Mouse (Mus musculus) forebrain, embryonic 10.5 days (tissue): ENCODE data around the gene Fezf1. TPM values are rescaled to one million over a fixed set of nuclear protein-coding genes. Genes with fewer than 3 reads are reported as not detected.

Source experiments
- DNase-seq: peaks from one replicate; pipeline ENCODE4 v3.0.0-alpha.2; 2017; ENCODE audit warnings: low spot score; ENCODE audit errors: extremely low spot score
- H3K27ac ChIP-seq: fragments of 300-500 bp; sonication (generic); 2 replicates; pipeline ENCODE4 v1.5.1; 2016; ENCODE audit warnings: mild to moderate bottlenecking
- H3K27me3 ChIP-seq: fragments of 300-500 bp; sonication (generic); 2 replicates; pipeline ENCODE4 v1.6.1; 2016; ENCODE audit warnings: mild to moderate bottlenecking; ENCODE audit not compliant: poor library complexity, severe bottlenecking
- H3K36me3 ChIP-seq: fragments of 300-500 bp; sonication (generic); replicated peaks from 2 replicates; pipeline ENCODE4 v1.6.1; 2016; ENCODE audit warnings: mild to moderate bottlenecking, moderate library complexity
- H3K4me1 ChIP-seq: fragments of 300-500 bp; sonication (generic); 2 replicates; pipeline ENCODE4 v1.6.1; 2016
- H3K4me3 ChIP-seq: fragments of 300-500 bp; sonication (generic); 2 replicates; pipeline ENCODE4 v1.5.1; 2016; ENCODE audit warnings: mild to moderate bottlenecking, moderate library complexity
- H3K9me3 ChIP-seq: fragments of 300-500 bp; sonication (generic); 2 replicates; pipeline ENCODE4 v1.6.1; 2016; ENCODE audit warnings: mild to moderate bottlenecking, moderate library complexity
- WGBS: fragments of 180-500 bp; shearing (Covaris S2); methylation state at CpG from one replicate; pipeline ENCODE4 v1.1.7; 2016; 5-methylcytosine and 5-hydroxymethylcytosine counted together
- polyA plus RNA-seq: library from polyadenylated mRNA; unstranded; fragments of >200 nt; fragmentation: Nextera tagmentation; extraction: Ambion mirVana; gene quantifications from 2 replicates; pipeline ENCODE4 v1.2.1, GENCODE M21; 2016

Fezf1 gene
- 35.1 and 38.2 TPM in 2 replicates for polyA plus RNA-seq

DNA sequence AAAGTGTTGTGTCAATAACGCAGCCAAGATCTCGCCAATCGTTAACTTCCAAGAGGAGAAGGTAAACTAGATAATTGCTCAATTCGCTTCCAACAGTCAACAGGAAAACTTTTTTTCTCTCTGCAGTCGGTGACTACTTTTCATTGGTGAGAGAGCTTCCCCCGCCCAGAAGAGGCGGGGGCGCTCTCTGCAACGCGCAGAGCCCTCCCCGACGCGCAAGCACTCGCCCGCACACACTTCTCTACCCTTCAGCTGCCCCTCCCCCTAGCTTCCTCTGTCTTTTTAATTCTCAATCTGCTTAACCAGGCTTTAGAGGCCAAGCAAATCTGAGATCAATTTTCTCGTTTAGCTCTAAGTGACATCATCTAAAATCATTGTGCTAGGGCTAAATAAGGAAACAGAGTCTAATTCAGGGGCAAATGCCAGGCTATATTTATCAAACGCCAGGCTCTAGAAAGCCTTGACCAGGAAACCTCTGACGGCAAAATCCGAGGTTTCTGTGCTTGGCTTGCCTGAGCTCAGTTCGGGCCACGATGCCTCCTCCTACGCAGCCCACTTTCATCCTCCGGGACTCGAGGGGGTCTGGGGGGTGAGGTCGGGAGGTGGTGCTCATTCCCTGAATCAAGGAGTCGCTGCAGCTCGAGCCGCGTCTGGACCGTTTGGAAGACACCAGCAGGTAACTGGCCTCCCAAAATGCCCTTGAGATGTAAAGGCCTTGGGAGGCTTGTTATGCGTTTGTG, at the start of gene Fezf1:
Fezf1 (minus strand) TSS at position 50 of the 740 bp plus-strand sequence.
- H3K27ac ChIP-seq, result peak within 1 kb of the TSS; percentile 99

GRCm38 (mm10) chr6:23294685-23295084, 46.5 kb upstream of the Fezf1 start:
- WGBS, result 92% methylated on average over 4 of the region's 4 CpGs

More for the DNA sequence above, at the start of gene Fezf1:
- peaks cover 79% of the 10 kb centered on the region for H3K4me1 ChIP-seq
- H3K9me3 ChIP-seq, result no peaks in the 10 kb centered on the region
- peaks cover 8% of the 10 kb centered on the region for H3K36me3 ChIP-seq
- WGBS, result under 1% methylated on average over 31 of the region's 31 CpGs
- peaks cover 98% of the 10 kb centered on the region for H3K27me3 ChIP-seq
- H3K4me3 ChIP-seq, result peak within 1 kb of the TSS; percentile 81
- peak; percentile 70 for DNase-seq

GRCm38 (mm10) chr6:23288752-23289151, 40.6 kb upstream of the Fezf1 start:
- Histone ChIP-seq H3K9me3 (no peaks in the 10 kb centered on the region), H3K27ac (no peak overlapping the region), H3K4me1 (peaks cover 6% of the 10 kb centered on the region), H3K4me3 (no peak overlapping the region), H3K27me3 (peaks cover 31% of the 10 kb centered on the region), H3K36me3 (no peaks in the 10 kb centered on the region)
- WGBS, result 93% methylated on average over 4 of the region's 4 CpGs
- DNase-seq, result no peak

More at GRCm38 (mm10) chr6:23294685-23295084, 46.5 kb upstream of the Fezf1 start:
- Histone ChIP-seq H3K27ac (no peak overlapping the region), H3K27me3 (0 out of 2 replicates have a peak, but pooled peaks cover 8% of the 10 kb centered on the region), H3K4me1 (peaks cover 4% of the 10 kb centered on the region; the same call in 1 of the 2 replicates), H3K36me3 (no peaks in the 10 kb centered on the region), H3K9me3 (no peaks in the 10 kb centered on the region), H3K4me3 (no peak overlapping the region)
- no peak for DNase-seq

DNA sequence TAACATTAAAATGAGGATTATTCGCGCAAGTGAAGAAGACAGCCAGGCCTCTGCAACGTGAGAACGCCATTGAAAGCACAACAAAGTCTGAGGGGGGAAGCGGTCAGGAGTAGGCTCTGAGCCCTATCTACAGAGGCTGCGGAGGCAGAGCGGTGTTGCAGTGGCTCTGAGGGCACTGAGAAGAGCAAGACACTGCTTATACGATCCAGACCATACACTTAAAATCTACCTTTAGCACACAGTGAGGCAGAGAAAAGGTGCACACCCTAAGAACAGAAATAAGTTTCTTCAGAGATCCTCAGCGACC, 33.3 kb upstream of the Fezf1 start:
- Histone ChIP-seq H3K27me3 (peaks cover 90% of the 10 kb centered on the region), H3K4me3 (peak overlapping the region; percentile 21), H3K27ac (peak overlapping the region; percentile 76), H3K9me3 (no peaks in the 10 kb centered on the region), H3K36me3 (no peaks in the 10 kb centered on the region), H3K4me1 (peaks cover 50% of the 10 kb centered on the region)
- peak; percentile 48 for DNase-seq
- WGBS, result 17% methylated on average over 9 of the region's 9 CpGs

DNA sequence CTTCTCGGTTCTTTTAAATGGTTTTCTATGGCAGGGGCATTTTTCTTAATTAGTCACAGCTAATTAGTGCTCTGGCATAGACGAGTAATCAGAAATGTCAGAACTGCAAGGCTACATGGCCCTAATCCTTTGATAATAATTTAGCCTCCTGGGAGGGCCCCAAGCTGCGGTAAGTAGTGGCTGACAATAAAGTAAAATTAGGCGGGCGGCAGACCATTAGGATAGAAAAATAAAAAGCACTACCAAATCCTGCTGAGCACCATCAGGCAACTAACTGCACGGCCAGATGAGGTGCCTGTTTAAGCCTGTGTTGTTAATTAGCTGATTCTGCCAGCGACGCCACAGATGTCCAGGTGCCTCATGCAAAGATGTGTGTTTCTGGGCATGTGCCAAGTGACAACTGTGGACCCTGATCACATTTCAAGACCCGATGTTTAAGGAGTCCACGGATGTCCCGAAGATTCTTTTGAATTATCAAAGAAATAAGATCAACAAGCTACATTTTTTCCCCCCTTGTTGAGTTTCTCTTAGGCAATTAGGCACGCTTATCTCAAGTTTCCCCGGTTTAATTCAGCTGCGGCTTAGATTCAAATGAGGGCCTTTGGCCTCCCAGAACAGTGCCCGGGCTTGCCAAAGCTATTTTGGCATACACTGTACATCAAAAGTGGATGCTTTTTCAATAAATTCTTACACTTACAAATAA, 32.8 kb upstream of the Fezf1 start:
- Histone ChIP-seq H3K4me1 (peaks cover 50% of the 10 kb centered on the region), H3K4me3 (peak overlapping the region; percentile 21), H3K27me3 (peaks cover 94% of the 10 kb centered on the region), H3K27ac (peak overlapping the region; percentile 76), H3K36me3 (no peaks in the 10 kb centered on the region), H3K9me3 (no peaks in the 10 kb centered on the region)
- WGBS, result 6% methylated on average over 15 of the region's 15 CpGs
- peak; percentile 78 for DNase-seq

DNA sequence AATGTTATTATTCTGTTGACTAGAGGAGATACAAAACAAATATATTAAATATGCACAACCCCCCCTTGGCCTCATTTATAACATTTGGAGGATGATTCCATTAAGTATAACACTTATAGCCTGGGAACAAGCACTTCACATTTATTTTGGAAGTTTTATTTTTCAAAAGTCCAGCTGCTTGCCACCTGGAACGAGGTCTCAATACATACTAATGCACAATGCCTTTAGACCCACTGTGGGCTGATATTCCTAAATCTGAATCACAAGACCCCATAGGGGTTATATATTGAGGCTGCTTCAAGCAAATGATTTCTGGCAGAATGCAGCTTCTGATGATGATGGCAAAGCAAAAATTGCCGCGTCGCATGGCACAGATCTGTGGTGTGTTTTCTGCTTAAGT, 25.3 kb upstream of the Fezf1 start:
- H3K27ac ChIP-seq, result peak overlapping the region; percentile 80
- 27% methylated on average over 4 of the region's 4 CpGs for WGBS
- no peak for DNase-seq
- H3K4me3 ChIP-seq, result peak overlapping the region; percentile 22; the same call in 1 of the 2 replicates
- peaks cover 70% of the 10 kb centered on the region for H3K27me3 ChIP-seq
- H3K36me3 ChIP-seq, result no peaks in the 10 kb centered on the region
- no peaks in the 10 kb centered on the region for H3K9me3 ChIP-seq
- H3K4me1 ChIP-seq, result peaks cover 69% of the 10 kb centered on the region

GRCm38 (mm10) chr6:23272979-23273378, 24.8 kb upstream of the Fezf1 start:
- peak; percentile 85 for DNase-seq
- peak overlapping the region; percentile 27 for H3K4me3 ChIP-seq
- WGBS, result 1% methylated on average over 11 of the region's 11 CpGs
- peaks cover 74% of the 10 kb centered on the region for H3K4me1 ChIP-seq
- H3K27ac ChIP-seq, result peak overlapping the region; percentile 80
- peaks cover 70% of the 10 kb centered on the region for H3K27me3 ChIP-seq
- no peaks in the 10 kb centered on the region for H3K36me3 ChIP-seq
- no peaks in the 10 kb centered on the region for H3K9me3 ChIP-seq

DNA sequence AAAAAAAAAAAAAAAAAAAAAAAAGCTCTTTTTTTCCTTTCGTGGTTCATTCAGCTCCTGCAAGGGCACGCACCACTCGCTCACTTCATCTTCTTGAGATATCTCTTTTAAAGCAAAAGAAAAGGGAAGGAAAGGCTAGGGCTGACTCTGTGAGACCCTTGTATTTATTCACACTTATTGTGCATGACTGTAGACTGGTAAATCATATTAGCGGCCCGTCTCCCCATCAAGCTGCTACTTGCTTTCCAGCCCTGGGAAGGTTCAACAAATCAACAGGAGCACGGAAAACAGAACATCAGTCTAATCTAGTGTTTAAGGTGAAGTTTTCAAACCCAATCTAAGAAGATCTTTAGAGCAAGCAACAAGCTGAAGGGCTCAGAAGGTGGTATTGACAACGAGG, 24.4 kb upstream of the Fezf1 start:
- Histone ChIP-seq H3K9me3 (no peaks in the 10 kb centered on the region), H3K27me3 (peaks cover 70% of the 10 kb centered on the region), H3K4me3 (peak overlapping the region; percentile 27), H3K4me1 (peaks cover 77% of the 10 kb centered on the region), H3K36me3 (no peaks in the 10 kb centered on the region), H3K27ac (peak overlapping the region; percentile 80)
- no peak for DNase-seq
- 5% methylated on average over 7 of the region's 7 CpGs for WGBS

- Histone ChIP-seq H3K36me3 (no peaks in the 10 kb centered on the region), H3K4me3 (peak overlapping the region; percentile 45), H3K9me3 (no peaks in the 10 kb centered on the region), H3K4me1 (peaks cover 50% of the 10 kb centered on the region), H3K27me3 (peaks cover 98% of the 10 kb centered on the region), H3K27ac (peak overlapping the region; percentile 85)
- no peak for DNase-seq
- WGBS, result 1% methylated on average over 9 of the region's 9 CpGs
These were observed 12.5 kb upstream of the Fezf1 start for GRCm38 (mm10) chr6:23260738-23261050.

- 1% methylated on average over 27 of the region's 36 CpGs for WGBS
These were observed 12.0 kb upstream of the Fezf1 start for GRCm38 (mm10) chr6:23260016-23260737.

GRCm38 (mm10) chr6:23257981-23258380, 9.8 kb upstream of the Fezf1 start:
- H3K4me3 ChIP-seq, result no peak overlapping the region
- peaks cover 99% of the 10 kb centered on the region for H3K27me3 ChIP-seq
- no peaks in the 10 kb centered on the region for H3K36me3 ChIP-seq
- no peak for DNase-seq
- peaks cover 77% of the 10 kb centered on the region for H3K4me1 ChIP-seq
- WGBS, result 47% methylated on average over 3 of the region's 3 CpGs
- H3K9me3 ChIP-seq, result no peaks in the 10 kb centered on the region
- 0 out of 2 replicates have a peak overlapping the region, but pooled peaks have one; percentile 2 for H3K27ac ChIP-seq

More at GRCm38 (mm10) chr6:23260016-23260737, 12.0 kb upstream of the Fezf1 start:
- H3K27me3 ChIP-seq, result peaks cover 98% of the 10 kb centered on the region
- no peaks in the 10 kb centered on the region for H3K36me3 ChIP-seq
- DNase-seq, result peak; percentile 50
- H3K9me3 ChIP-seq, result no peaks in the 10 kb centered on the region
- H3K4me3 ChIP-seq, result peak overlapping the region; percentile 45
- H3K4me1 ChIP-seq, result peaks cover 55% of the 10 kb centered on the region
- H3K27ac ChIP-seq, result peak overlapping the region; percentile 85

GRCm38 (mm10) chr6:23255161-23255560, 7.0 kb upstream of the Fezf1 start:
- no peak overlapping the region for H3K4me3 ChIP-seq
- 21% methylated on average over 8 of the region's 8 CpGs for WGBS
- H3K9me3 ChIP-seq, result no peaks in the 10 kb centered on the region
- peaks cover 79% of the 10 kb centered on the region for H3K4me1 ChIP-seq
- H3K27me3 ChIP-seq, result peaks cover 98% of the 10 kb centered on the region
- H3K27ac ChIP-seq, result peak overlapping the region; percentile 60; the same call in 1 of the 2 replicates
- no peak for DNase-seq
- H3K36me3 ChIP-seq, result no peaks in the 10 kb centered on the region
